Mouse (Mus musculus) stomach, postnatal 0 days (tissue): ENCODE results near the gene Skap2.

Source experiments
- CTCF ChIP-seq: IDR thresholded peaks from 2 replicates; pipeline ENCODE4 v1.5.1; 2016; ENCODE audit warnings: antibody characterized with exemption, low read depth, mild to moderate bottlenecking, moderate library complexity
- EP300 ChIP-seq: optimal IDR thresholded peaks from 2 replicates; pipeline ENCODE3; 2016; ENCODE audit warnings: antibody characterized with exemption

- TF ChIP-seq CTCF (no peak), EP300 (no peak)
Measured at GRCm38 (mm10) chr6:52031181-52031580, 18.8 kb upstream of the Skap2 start.
